Comparison of ENCODE assay signal across 8 mouse cellular contexts in the genomic region with DNA sequence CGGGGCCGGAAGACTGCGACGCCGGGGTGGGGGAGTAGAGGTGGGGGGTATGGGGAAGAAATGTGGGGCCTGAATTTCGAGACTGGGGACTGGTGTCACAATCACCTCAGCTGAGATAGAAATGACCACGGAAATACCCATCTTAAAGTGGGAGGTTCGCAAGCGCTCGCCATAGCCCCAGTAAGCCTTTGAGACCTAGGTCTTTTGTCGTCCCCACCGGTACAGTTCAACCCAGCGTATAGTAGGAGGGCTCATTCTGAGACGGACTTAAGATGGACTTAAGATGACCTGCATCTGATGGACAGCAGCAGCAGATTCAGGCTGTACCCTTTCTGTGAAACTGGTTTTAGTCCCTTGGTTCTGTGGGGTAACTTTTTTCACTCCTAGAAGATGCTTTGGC.
A peak's percentile ranks its signal among the peaks of the same experiment; 100 is the strongest.
DNase-seq lines count a peak whose midpoint lies in the region; ATAC-seq and TF ChIP-seq lines count a peak whose summit lies in the region.

No protein-coding gene starts in this region.

- H3K27me3 ChIP-seq in spleen, adult 2 months (ENCODE audit: control insufficient read depth, insufficient read depth, low read length), result no peaks in the 10 kb centered on the region
- no peaks in the 10 kb centered on the region for H3K27me3 ChIP-seq in limb, embryonic 15.5 days
- no peaks in the 10 kb centered on the region for H3K27me3 ChIP-seq in stomach, embryonic 16.5 days (ENCODE audit: control insufficient read depth, insufficient read depth, low read length)

- peak; percentile 43 for DNase-seq in embryo, embryonic 10.5 days (ENCODE audit: low spot score)
- no peak for DNase-seq in embryo, embryonic 9.5 days (ENCODE audit: extremely low spot score)
- DNase-seq in spleen, adult 2 months (ENCODE audit: low read depth in 1 of 2, low spot score in 2 of 2), result no peak
- no peak for DNase-seq in spleen, adult 18-20 months
- no peak for DNase-seq in gastrocnemius, adult 8-10 months (ENCODE audit: low spot score in 2 of 2)
- DNase-seq in urinary bladder, postnatal 25 days (ENCODE audit: low spot score), result no peak

- no peaks in the 10 kb centered on the region for H3K9me3 ChIP-seq in limb, embryonic 15.5 days
- H3K9me3 ChIP-seq in stomach, embryonic 16.5 days (replicated peaks; ENCODE audit: control insufficient read depth, low read length), result 0 out of 2 replicates have a peak, but pooled peaks cover 4% of the 10 kb centered on the region

- peak overlapping the region; percentile 53 for H3K4me3 ChIP-seq in spleen, adult 2 months (ENCODE audit: extremely low read depth, insufficient read depth, insufficient read length)
- peak overlapping the region; percentile 59 for H3K4me3 ChIP-seq in limb, embryonic 15.5 days
- peak overlapping the region; percentile 63 for H3K4me3 ChIP-seq in stomach, embryonic 16.5 days (replicated peaks; ENCODE audit: low read length)

- H3K27ac ChIP-seq in spleen, adult 2 months (ENCODE audit: insufficient read depth, low read length), result no peak overlapping the region
- peak overlapping the region; percentile 69; the same call in 1 of the 2 replicates for H3K27ac ChIP-seq in limb, embryonic 15.5 days
- 0 out of 2 replicates have a peak overlapping the region, but pooled peaks have one; percentile 2 for H3K27ac ChIP-seq in stomach, embryonic 16.5 days (ENCODE audit: low read length)

- peak overlapping the region; percentile 86 for H3K4me2 ChIP-seq in limb, embryonic 15.5 days
- peak overlapping the region; percentile 95 for H3K4me2 ChIP-seq in stomach, embryonic 16.5 days (ENCODE audit: low read depth, low read length)

- WGBS in spleen, adult 2 months, result 3% methylated on average over 14 of the region's 14 CpGs
- WGBS in limb, embryonic 15.5 days, result under 1% methylated on average over 14 of the region's 14 CpGs
- WGBS in stomach, embryonic 16.5 days, result 3% methylated on average over 14 of the region's 14 CpGs

- TF ChIP-seq CTCF in spleen, adult 2 months (IDR thresholded peaks at IDR 0.05; ENCODE audit: extremely low read depth, insufficient read depth, insufficient read length, insufficient replicate concordance), result no peak

- no peak for TF ChIP-seq POLR2A in spleen, adult 2 months (IDR thresholded peaks at IDR 0.05; ENCODE audit: low read depth, low read length)

- no peak for ATAC-seq in limb, embryonic 15.5 days (ENCODE audit: insufficient number of reproducible peaks, low FRiP score, low TSS enrichment, low read depth)
- ATAC-seq in stomach, embryonic 16.5 days (ENCODE audit: insufficient read depth, low FRiP score), result peak; percentile 9; the same call in 1 of the 2 replicates

- H3K4me1 ChIP-seq in spleen, adult 2 months (ENCODE audit: control insufficient read depth, insufficient read depth, insufficient read length), result no peaks in the 10 kb centered on the region; the same call in 1 of the 2 replicates
- peaks cover 10% of the 10 kb centered on the region; the same call in 1 of the 2 replicates for H3K4me1 ChIP-seq in limb, embryonic 15.5 days
- no peaks in the 10 kb centered on the region for H3K4me1 ChIP-seq in stomach, embryonic 16.5 days (ENCODE audit: control insufficient read depth, insufficient read depth, low read length)

- H3K36me3 ChIP-seq in spleen, adult 2 months (ENCODE audit: control insufficient read depth, insufficient read depth, low read length), result no peaks in the 10 kb centered on the region
- H3K36me3 ChIP-seq in limb, embryonic 15.5 days, result no peaks in the 10 kb centered on the region
- H3K36me3 ChIP-seq in stomach, embryonic 16.5 days (ENCODE audit: control insufficient read depth, insufficient read depth, low read length), result no peaks in the 10 kb centered on the region

- H3K9ac ChIP-seq in limb, embryonic 15.5 days, result peak overlapping the region; percentile 45
- H3K9ac ChIP-seq in stomach, embryonic 16.5 days (ENCODE audit: low read length), result peak overlapping the region; percentile 68
